Mouse (Mus musculus) lung, adult 2 months (tissue): ENCODE data around the gene Atp6v0b. TPM values are rescaled to one million over a fixed set of nuclear protein-coding genes. Genes with fewer than 3 reads are reported as not detected.

ENCODE experiments used
- DNase-seq: peaks from one replicate; pipeline ENCODE4 v3.0.0; 2022
- H3K4me1 ChIP-seq: fragments of 200-500 bp; 2 replicates; pipeline ENCODE4 v1.6.1; 2011; ENCODE audit warnings: low read length; ENCODE audit not compliant: control insufficient read depth, insufficient read depth
- H3K4me3 ChIP-seq: fragments of 200-500 bp; replicated peaks from 2 replicates; pipeline ENCODE3; 2011; ENCODE audit warnings: low read depth, mild to moderate bottlenecking, control low read depth, low read length; ENCODE audit errors: extremely low read depth
- CTCF ChIP-seq: fragments of 200-500 bp; IDR thresholded peaks from 2 replicates; pipeline ENCODE4 v1.5.1; 2011; ENCODE audit warnings: mild to moderate bottlenecking, low read length, control low read depth; ENCODE audit not compliant: insufficient read depth
- POLR2A ChIP-seq: fragments of 200-500 bp; IDR thresholded peaks from 2 replicates; pipeline ENCODE4 v1.6.1; 2011; ENCODE audit warnings: low read depth, mild to moderate bottlenecking, control low read depth, low read length, borderline replicate concordance; ENCODE audit errors: extremely low read depth
- WGBS: fragments of 180-500 bp; shearing (Covaris S2); methylation state at CpG from one replicate; pipeline ENCODE4 v1.1.7; 2018; 5-methylcytosine and 5-hydroxymethylcytosine counted together
- polyA plus RNA-seq: library from polyadenylated mRNA; depleted of rRNA; stranded (reverse); fragments of >200 nt; gene quantifications from 2 replicates; pipeline ENCODE4 v1.2.3, GENCODE M21; 2012; rRNA removed

Atp6v0b gene
- 452 and 484 TPM in 2 replicates for polyA plus RNA-seq

- DNase-seq = peak; percentile 93
Observed at GRCm38 (mm10) chr4:117887133-117887532, at the start of gene Atp6v0b. Atp6v0b (minus strand) TSS chr4:117887333.

GRCm38 (mm10) chr4:117934081-117934480, 46.9 kb upstream of the Atp6v0b start:
- no peaks in the 10 kb centered on the region for H3K4me1 ChIP-seq
- 67% methylated on average over 4 of the region's 4 CpGs for WGBS
- H3K4me3 ChIP-seq = no peak overlapping the region
- TF ChIP-seq CTCF (no peak), POLR2A (no peak)
- no peak for DNase-seq

More at GRCm38 (mm10) chr4:117887133-117887532, at the start of gene Atp6v0b:
- peak; percentile 93 for TF ChIP-seq POLR2A
- TF ChIP-seq CTCF = no peak
- under 1% methylated on average over 37 of the region's 37 CpGs for WGBS
- peaks cover 9% of the 10 kb centered on the region for H3K4me1 ChIP-seq
- peak within 1 kb of the TSS; percentile 93 for H3K4me3 ChIP-seq

- WGBS = 66% methylated on average over 5 of the region's 5 CpGs
- H3K4me1 ChIP-seq = no peaks in the 10 kb centered on the region
- TF ChIP-seq CTCF = no peak
- no peak for TF ChIP-seq POLR2A
- peak; percentile 20 for DNase-seq
- H3K4me3 ChIP-seq = no peak overlapping the region
Observed at GRCm38 (mm10) chr4:117933248-117933647, 46.1 kb upstream of the Atp6v0b start.

GRCm38 (mm10) chr4:117929391-117929881, 42.3 kb upstream of the Atp6v0b start, which contains the start of gene Artn:
Artn (minus strand) TSS chr4:117929763.
- H3K4me1 ChIP-seq = no peaks in the 10 kb centered on the region
- DNase-seq = peak; percentile 65
- TF ChIP-seq POLR2A = no peak
- TF ChIP-seq CTCF = no peak
- 2% methylated on average over 33 of the region's 33 CpGs for WGBS
- peak within 1 kb of the TSS; percentile 39 for H3K4me3 ChIP-seq

- DNase-seq = peak; percentile 64
- no peak overlapping the region for H3K4me3 ChIP-seq
- TF ChIP-seq CTCF (peak; percentile 67), POLR2A (no peak)
- no peaks in the 10 kb centered on the region for H3K4me1 ChIP-seq
- WGBS = 3% methylated on average over 13 of the region's 13 CpGs
Observed at GRCm38 (mm10) chr4:117928699-117929241, 41.6 kb upstream of the Atp6v0b start.

- TF ChIP-seq CTCF = peak; percentile 65
- no peak for TF ChIP-seq POLR2A
- no peak for DNase-seq
- 30% methylated on average over 6 of the region's 6 CpGs for WGBS
- Histone ChIP-seq H3K4me3 (no peak overlapping the region), H3K4me1 (no peaks in the 10 kb centered on the region)
Observed at GRCm38 (mm10) chr4:117928234-117928633, 41.1 kb upstream of the Atp6v0b start.

GRCm38 (mm10) chr4:117926545-117927482, 39.7 kb upstream of the Atp6v0b start:
- WGBS = 7% methylated on average over 71 of the region's 71 CpGs
- DNase-seq = no peak
- no peak for TF ChIP-seq POLR2A
- TF ChIP-seq CTCF = peak; percentile 7; the same call in 1 of the 2 replicates
- Histone ChIP-seq H3K4me1 (no peaks in the 10 kb centered on the region), H3K4me3 (no peak overlapping the region)

GRCm38 (mm10) chr4:117924916-117925315, 37.8 kb upstream of the Atp6v0b start:
- WGBS = 42% methylated on average over 6 of the region's 6 CpGs
- H3K4me3 ChIP-seq = no peak overlapping the region
- no peaks in the 10 kb centered on the region for H3K4me1 ChIP-seq
- DNase-seq = no peak
- TF ChIP-seq CTCF = no peak
- no peak for TF ChIP-seq POLR2A

GRCm38 (mm10) chr4:117923450-117923849, 36.3 kb upstream of the Atp6v0b start:
- no peak for TF ChIP-seq POLR2A
- no peak for TF ChIP-seq CTCF
- H3K4me1 ChIP-seq = no peaks in the 10 kb centered on the region
- no peak for DNase-seq
- 50% methylated on average over 2 of the region's 2 CpGs for WGBS
- no peak overlapping the region for H3K4me3 ChIP-seq
